Mouse (Mus musculus) adipose tissue, adult 10 weeks (tissue): ENCODE results near the gene Arpc4. TPM values are rescaled to one million over a fixed set of nuclear protein-coding genes. Genes with fewer than 3 reads are reported as not detected.

Experiments
- polyA plus RNA-seq: library from polyadenylated mRNA; stranded (reverse); fragments of 350-450 nt; fragmentation: Illumina TruSeq; extraction: RNeasy Lipid Tissue Mini Kit (QIAGEN cat#74804); gene quantifications from one replicate; pipeline ENCODE4 v1.2.3, GENCODE M21; 2014; ENCODE audit warnings: low read depth, low replicate concordance

Arpc4 gene
- 109 TPM for polyA plus RNA-seq

DNA sequence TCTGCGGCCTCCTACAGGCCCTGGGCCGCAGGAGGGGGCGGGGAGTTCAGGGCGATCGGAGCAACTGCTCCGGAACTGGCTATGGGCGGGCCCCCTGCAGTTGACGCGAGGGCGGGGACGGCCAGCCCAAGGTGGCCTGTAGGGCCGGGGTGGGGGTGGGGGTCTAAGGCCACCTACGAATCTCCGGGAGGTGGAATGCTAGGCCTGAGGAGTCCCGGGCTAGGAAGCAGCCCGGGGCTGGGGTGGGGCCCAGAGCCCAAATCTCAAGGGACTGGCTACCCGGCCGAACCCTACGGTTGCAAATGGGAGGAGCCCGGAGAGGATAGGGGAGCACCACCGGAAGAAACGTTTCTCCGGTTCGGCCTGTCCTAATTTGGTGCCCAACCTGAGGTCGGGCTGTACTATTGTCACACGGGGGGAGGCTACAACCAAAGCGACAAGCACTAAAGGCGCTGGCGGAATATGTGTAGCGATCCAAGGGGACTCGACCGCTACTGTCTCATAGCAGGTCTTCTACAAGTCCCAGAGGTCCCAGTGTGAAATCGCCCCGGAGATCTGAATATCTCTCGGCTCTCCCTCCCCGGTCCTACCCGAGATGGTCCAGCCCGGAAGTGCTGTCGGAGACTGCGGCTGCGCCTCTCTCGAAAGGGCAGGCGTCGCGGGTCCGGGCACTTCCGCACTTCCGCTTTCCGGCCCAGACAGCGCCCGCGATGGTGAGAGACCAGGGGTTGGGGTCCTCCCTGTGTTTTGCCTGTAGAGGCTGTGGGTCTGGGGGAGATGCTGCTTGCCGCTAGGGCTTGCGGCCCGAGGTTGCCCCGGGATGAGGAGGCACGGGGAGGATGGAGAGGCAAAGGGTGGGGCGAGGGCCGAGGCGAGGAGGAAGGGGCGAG, at the start of gene Arpc4, which contains the start of gene Tada3:
Gene Arpc4 (plus strand): TSS at position 620 of the 890 bp plus-strand sequence.
Gene Tada3 (minus strand): TSS at position 388 of the 890 bp plus-strand sequence.

DNA sequence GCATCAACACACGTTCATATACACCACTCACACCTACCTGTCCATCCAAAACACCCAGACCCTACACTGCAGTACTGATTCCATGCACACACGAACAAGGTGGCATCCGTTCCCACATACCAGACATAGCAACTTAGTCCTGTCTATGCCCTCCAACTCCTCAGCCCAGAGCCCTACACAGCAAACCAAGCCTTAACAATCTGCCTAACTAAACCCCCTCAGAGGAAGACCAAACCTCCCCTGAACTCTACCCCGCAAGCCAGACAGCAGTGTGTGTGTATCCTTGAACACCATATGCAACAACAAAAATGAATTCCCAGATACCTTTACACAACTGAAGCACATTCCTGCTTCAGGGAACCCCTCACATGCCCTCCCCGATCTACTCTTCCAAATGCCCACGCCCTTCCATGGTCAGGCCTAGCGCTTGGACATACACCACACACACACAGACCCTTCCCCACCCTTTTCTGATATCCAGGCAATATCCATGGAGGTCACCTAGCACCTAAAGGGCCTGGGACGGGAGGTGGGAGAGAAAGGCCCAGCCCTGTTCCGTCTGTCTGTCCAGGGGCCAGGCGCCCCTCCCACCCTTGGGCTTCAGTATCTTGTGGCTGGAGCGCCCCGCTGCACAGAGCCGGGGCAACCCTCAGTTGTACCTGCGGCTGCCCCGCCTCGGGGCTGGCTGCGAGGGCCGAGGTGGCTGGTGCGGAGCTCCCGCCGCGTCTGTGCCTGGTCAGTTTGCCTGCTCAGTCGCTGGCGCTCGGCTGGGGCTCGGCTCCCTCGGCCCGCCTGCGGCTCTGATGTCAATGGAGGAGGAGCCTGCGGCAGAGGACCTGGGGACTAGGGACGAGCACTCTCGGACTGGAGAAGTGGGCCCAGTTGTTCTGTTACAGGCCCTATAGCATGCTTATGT, 34.5 kb upstream of the Arpc4 start, which contains the start of gene Camk1:
Gene Camk1 (minus strand): TSS at position 808 of the 916 bp plus-strand sequence.

DNA sequence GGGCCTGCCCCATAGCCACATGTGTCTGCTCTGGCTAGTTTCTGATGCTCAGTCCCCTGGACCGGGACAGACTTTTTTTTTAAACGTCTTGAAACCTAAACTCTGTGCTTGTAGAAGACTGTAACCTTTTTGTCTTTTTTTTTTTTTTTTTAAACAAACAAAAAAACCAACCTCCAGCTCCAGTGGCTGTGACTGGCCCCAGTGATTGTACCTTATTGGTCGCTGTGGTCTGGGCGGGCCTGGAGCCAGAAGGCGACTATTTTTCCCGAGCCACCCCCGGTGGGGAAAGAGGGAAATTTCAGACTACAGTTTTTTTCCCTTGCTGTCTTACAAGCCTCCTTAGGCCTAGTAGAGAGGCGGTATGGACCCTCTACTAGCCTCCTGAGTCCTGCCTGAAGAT, 11.0 kb downstream of the Arpc4 start, which contains the start of gene Ttll3:
Gene Ttll3 (plus strand): TSS at position 301 of the 400 bp plus-strand sequence.

DNA sequence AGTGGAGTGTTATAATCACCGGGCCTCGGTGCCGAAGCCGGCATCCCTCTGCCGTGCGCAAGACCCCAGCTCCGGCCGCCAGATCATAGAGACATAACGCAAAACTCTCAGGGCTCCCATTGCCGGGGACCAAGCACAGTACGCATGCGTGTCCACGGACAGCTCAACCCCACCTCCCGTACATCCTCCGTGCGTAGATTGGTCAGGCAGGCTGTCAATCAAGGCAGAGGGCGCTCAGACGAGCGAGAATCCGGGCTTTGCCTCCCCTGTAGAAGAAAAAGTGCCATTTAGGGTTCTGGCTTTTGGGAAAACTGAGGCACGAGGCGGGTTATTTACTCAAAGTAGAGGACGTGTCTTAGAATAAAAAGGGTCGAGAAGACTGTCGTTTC, 41.3 kb downstream of the Arpc4 start, which contains the start of gene Rpusd3:
Gene Rpusd3 (minus strand): TSS at position 142 of the 389 bp plus-strand sequence.

DNA sequence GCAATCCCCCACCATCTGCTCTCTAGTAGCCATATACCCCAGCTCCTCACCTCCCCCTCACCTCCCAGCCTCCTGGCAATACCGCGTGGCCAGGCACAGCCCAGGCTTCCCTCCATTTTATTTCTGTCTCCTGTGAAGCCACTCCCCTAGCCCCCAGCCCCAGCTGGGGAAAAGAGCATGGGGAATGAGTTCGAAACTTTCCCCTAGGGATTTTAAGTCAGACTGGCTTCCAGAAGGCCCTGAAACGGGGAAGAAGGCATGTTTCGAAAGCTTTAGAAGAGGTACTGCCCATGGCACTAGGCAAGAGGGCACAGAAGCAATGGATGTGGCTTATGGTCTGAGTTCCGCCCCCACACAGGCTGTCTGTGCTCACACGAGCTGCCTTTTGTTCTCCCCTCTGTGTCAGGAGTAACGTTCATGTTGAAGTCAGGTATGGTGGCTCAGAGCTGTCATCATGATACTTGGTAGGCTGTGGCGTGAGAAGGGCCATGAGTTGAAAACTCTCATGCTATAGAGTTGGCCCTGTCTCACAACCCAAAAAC, 57.8 kb downstream of the Arpc4 start, which contains the start of gene Cidec:
Gene Cidec (minus strand): TSS at position 97 of the 542 bp plus-strand sequence.

Other genes starting within 250 kb of the Arpc4 start
- gene Lhfpl4, start 182.7 kb upstream of the Arpc4 start, polyA plus RNA-seq, result 0.55 TPM
- 18.7 TPM for gene Mtmr14, start 140.3 kb upstream of the Arpc4 start, polyA plus RNA-seq
- not detected for gene Cpne9, start 95.8 kb upstream of the Arpc4 start, polyA plus RNA-seq
- gene Brpf1, start 71.0 kb upstream of the Arpc4 start, polyA plus RNA-seq, result 21.9 TPM
- 13.8 TPM for gene Ogg1, start 51.1 kb upstream of the Arpc4 start, polyA plus RNA-seq
- gene Camk1, start 34.1 kb upstream of the Arpc4 start, polyA plus RNA-seq, result 62.0 TPM
- gene Tada3, start 232 bp upstream of the Arpc4 start, polyA plus RNA-seq, result 31.6 TPM
- 8.6 TPM for gene Ttll3, start 11.1 kb downstream of the Arpc4 start, polyA plus RNA-seq
- 27.3 TPM for gene Rpusd3, start 41.2 kb downstream of the Arpc4 start, polyA plus RNA-seq
- gene Cidec, start 57.6 kb downstream of the Arpc4 start, polyA plus RNA-seq, result 1,142 TPM
- 50.6 TPM for gene Jagn1, start 64.5 kb downstream of the Arpc4 start, polyA plus RNA-seq
- 10.4 TPM for gene Il17re, start 80.4 kb downstream of the Arpc4 start, polyA plus RNA-seq
- 22.4 TPM for gene Il17rc, start 93.3 kb downstream of the Arpc4 start, polyA plus RNA-seq
- gene Creld1, start 105.2 kb downstream of the Arpc4 start, polyA plus RNA-seq, result 41.7 TPM
- not detected for gene Prrt3, start 123.8 kb downstream of the Arpc4 start, polyA plus RNA-seq
- gene Emc3, start 153.5 kb downstream of the Arpc4 start, polyA plus RNA-seq, result 68.1 TPM
- gene Fancd2, start 153.6 kb downstream of the Arpc4 start, polyA plus RNA-seq, result 1.2 TPM
- 1.1 TPM for gene Fancd2os, start 222.6 kb downstream of the Arpc4 start, polyA plus RNA-seq
- gene Brk1, start 226.7 kb downstream of the Arpc4 start, polyA plus RNA-seq, result 147 TPM
- 27.4 TPM for gene Vhl, start 245.8 kb downstream of the Arpc4 start, polyA plus RNA-seq